Mouse (Mus musculus): ENCODE measurements around the gene Nlrp1b.

Nlrp1b gene

DNA sequence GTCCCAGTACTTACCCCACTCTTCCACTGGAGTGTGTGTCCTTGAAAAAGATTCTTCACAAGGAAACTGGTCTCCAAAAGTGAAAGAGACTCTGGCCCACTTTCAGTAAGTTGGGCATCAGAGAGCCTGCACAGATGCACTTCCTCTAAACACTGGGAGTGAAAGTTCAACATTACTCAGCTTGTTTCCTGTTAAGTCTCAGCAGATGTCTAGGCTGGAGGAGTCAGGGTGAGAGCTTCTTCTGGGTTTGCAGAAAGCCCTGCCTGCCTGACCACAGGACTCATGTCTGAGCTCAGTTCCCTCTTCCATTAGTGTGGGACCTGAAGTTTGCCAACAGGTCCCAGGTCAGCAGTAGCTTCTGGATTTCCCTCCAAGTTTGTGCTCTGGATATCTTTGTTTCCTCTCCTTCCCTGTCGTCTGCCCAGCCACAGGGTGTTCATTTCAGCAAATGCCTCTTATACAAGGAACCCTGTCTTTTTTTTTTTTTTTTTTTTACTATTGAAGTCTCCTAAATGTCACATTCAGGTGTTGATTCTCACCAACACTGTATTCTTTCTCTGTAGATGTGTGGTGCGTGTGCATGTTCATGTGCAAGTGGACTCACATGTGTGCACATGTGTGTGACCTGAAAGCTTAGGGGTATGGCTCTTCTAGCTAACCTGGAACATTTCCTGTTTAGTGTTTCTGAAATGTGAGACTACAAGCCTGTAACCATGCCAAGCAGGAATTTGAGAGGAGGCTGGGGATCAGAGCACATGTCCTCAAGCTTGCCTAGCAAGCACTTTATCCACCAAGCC, at the start of gene Nlrp1b:
TSS of gene Nlrp1b (minus strand) at position 50 of the 797 bp plus-strand sequence.
- DNase-seq (ENCODE audit: inconsistent ontology term) = no peak

DNA sequence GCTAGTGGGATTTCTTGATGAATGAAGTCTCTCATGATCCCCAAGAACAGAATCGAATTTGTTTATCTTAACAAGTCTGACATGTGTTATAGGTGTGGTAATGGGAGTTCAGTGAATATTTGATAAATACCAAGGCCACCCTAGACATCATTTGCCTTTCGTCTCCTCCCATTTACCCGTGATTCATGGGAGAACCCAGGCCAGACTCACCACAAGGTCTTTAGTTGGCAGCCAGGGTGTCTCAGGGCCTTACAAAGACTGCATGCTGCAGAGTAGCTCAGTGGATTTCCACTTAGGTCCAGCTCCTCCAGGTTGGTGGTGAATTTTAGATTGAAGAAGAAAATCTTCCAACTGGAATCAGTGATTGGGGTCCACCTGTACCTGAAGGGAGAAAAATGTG, 30.5 kb upstream of the Nlrp1b start:
- DNase-seq (ENCODE audit: inconsistent ontology term) = no peak

DNA sequence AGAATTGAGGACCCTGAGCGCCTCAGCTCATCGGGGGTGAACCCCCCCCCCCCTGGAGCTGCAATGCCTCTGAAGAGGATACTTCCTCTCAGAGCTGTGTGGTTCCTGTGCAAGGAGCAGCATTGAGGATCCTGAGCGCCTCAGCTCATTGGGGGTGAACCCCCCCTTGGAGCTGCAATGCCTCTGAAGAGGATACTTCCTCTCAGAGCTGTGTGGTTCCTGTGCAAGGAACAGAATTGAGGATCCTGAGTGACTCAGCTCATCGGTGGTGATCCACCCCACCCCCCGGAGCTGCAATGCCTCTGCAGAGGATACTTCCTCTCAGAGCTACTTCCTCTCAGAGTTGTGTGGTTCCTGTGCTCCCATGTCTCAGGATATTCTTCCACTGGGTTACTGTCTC, 20.8 kb upstream of the Nlrp1b start:
- peak; percentile 18 for DNase-seq (ENCODE audit: inconsistent ontology term)

DNA sequence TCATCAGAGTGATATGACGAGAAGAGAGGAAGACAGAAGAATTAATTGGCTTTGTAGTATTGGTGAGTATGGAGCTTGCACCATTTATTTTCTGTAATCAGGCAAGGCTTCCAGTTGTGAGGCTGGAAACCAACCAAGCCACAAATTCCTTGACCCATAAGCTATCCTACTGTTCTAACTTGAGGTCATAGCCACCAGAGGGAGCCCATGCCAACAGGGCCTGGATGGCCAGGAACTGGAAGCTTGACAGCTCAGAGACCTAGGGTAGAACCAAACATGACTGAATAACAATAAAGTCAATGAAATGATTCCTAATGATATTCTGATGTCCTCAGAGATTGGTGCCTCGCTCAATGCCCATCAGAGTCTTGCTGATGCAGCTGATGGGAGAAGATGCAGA, 5.9 kb downstream of the Nlrp1b start:
- peak; percentile 83 for DNase-seq (ENCODE audit: inconsistent ontology term)

DNA sequence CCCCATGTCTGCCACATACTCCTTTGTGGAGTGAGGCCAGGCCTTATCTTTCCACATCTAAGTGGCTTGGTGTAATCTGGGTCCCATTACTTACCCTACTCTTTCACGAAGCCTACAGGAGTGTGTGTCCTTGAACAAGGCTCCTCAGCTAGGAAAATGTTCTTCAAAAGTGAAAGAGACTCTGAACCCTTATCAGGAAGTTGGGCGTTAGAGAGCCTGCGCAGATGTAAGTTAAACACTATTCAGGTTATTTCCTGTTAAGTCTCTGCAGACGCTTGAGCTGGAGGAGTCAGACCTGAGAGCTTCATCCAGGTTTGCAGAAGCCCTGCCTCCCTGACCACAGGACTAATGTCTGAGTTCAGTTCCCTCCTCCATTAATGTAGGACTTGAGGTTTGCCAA, 27.8 kb downstream of the Nlrp1b start:
- no peak for DNase-seq (ENCODE audit: inconsistent ontology term)

DNA sequence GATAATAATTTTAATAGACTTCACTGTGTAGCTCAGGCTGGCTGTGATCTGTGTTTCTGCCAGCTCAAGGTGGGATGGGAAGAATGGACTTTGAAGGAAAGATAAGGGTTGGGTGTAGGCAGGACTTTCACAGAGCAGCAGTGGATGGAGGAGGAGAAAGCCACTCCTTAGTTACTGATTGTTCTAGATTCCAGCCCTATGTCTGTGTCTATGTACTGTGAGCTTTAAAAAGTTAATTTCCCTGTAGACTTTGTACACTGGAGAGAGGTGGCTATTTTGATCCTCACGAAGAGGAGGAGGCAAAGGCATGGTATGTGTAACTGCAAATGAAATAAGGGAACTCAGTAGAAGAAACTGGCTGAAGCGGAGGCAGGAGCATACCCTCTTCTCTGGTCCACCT, 31.2 kb downstream of the Nlrp1b start:
- DNase-seq (ENCODE audit: inconsistent ontology term) = no peak

DNA sequence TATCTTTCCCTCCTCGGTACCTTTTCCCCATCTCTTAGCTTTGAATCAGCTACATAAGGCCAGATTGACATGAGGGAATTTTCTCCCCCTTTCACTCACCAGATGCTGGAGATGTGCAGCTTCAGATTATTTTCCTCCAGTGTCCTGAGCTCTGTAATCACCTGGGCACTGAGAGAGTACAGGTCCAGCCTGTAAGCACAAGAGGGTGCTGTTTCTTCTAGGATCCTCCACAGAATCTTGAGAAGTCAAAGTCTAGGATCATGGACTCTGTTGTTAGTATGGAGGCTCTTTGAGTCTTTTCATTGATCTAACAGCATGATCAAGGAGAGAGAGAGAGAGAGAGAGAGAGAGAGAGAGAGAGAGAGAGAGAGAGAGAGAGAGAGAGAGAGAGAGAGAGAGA, 60.9 kb downstream of the Nlrp1b start:
- DNase-seq (ENCODE audit: inconsistent ontology term) = no peak

DNA sequence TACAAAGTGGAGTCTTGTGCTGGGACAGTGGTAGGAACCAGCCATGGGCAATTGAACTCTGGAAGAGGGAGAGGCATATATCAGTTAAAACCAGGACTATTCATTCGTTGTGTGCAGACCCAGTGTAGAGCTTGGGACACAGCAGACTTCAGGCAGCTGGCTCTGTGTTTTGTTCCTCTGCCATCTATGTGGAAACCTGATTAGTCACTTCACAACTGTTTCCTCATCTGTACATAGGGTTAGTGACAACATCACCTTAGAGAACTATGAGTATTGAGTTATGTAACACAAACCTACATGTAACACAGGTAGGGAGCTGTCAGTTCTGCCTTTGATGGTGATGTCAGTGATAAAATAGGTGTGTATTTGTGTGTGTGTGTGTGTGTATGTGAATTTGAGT, 66.4 kb downstream of the Nlrp1b start:
- DNase-seq (ENCODE audit: inconsistent ontology term) = no peak

DNA sequence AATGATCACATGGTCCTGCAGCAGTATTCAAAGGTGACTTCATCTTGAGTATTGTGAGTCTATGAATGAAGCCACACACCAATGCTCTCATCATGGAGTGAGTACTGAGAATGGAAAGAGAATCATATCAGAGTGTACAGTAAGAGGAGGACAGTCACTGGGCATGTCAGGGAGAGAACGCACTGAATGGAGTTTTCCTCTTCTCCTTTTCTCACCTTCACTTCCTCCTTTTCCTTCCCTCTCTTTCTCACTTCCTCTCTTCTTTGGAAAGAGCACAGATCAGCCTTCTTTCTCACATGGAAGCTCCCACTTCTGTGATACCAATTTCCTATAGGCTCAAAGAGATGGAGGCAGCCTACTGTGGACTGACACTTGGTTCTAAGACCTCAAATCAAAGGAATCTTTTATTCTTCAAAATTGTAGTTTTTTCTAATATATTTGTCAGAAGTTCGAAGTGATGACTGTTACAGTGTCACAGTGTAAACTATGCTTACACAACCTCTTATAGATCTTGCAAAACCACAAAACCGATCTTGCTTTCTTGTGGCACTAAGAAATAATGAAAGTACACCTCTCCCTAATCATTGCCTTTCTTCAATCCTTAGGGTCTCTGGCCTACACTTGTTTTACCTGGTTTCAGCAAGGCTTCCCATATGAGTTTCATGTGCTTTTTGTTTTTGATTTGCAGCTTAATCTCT, 70.9 kb downstream of the Nlrp1b start:
- no peak for DNase-seq (ENCODE audit: inconsistent ontology term)

DNA sequence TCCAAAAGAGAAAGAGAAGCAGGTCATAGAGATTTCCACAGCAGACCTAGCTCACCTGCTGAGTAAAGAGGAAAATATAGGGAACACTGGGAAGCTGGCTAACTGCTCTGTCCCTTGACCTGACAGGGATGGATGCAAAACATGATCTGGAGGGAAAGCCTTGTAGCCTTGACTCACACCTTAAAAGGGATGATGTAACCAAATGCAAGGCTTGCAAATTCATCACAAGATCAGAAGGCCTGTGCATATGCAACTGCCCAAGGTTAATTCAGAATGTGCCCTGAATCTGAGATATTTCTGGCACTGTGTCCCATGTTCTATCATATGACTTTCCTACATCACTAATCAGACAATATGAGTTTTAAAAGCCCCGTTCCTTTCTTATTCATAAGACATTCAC, 75.3 kb downstream of the Nlrp1b start:
- DNase-seq (ENCODE audit: inconsistent ontology term) = no peak

DNA sequence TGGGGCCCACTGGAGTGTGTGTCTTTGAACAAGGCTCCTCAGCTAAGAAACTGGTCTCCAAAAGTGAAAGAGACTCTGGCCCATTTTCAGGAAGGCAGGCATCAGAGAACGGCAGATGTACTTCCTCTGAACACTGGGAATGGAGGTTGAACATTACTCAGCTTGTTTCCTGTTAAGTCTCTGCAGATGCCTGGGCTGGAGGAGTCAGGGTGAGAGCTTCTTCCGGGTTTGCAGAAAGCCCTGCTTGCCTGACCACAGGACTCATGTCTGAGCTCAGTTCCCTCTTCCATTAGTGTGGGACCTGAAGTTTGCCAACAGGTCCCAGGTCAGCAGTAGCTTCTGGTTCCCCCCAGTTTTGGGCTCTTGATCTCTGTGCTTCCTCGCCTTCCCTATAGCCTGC, 85.9 kb downstream of the Nlrp1b start, which contains the start of gene Nlrp1a:
TSS of gene Nlrp1a (minus strand) at position 44 of the 400 bp plus-strand sequence.
- DNase-seq (ENCODE audit: inconsistent ontology term) = no peak

DNA sequence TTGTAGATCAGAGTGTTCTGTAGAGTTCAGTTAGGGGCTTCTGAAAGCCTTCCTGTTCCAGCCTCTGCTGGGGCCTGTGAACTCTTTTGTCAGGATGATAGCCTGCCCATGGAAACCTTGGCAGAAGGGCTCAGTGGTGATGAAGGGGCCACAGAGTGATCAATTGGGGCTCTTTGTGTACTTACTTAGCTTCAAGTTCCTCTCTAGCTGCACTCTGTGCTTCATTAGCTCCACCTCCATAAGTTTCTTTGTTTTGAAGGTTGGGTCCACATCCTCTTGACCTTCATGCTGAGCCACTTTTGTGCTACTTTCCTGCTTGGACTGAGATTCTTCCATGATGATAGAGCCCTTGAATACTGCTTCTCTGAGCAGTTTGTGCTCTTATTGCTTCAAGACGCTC, 88.5 kb downstream of the Nlrp1b start:
- DNase-seq (ENCODE audit: inconsistent ontology term) = no peak

DNA sequence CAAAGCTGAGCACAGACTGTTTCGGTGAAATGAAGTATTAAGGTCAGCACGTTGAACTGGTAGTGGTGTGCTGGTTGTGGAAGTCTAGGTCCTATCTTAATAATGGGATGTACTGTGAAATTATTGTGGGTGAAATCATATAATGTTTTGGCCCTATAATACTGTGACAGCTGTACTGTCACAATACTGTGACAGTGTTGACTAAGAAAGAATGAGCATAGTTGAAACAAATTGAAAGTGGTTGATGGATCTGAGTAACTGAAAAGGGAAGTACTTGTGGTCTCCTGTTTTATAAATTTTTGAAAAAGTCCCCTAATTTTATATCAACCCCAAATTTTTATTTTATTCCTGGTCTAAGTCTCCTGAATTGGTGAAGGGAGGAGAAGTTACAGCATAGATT, 123.4 kb downstream of the Nlrp1b start:
- DNase-seq (ENCODE audit: inconsistent ontology term) = no peak

DNA sequence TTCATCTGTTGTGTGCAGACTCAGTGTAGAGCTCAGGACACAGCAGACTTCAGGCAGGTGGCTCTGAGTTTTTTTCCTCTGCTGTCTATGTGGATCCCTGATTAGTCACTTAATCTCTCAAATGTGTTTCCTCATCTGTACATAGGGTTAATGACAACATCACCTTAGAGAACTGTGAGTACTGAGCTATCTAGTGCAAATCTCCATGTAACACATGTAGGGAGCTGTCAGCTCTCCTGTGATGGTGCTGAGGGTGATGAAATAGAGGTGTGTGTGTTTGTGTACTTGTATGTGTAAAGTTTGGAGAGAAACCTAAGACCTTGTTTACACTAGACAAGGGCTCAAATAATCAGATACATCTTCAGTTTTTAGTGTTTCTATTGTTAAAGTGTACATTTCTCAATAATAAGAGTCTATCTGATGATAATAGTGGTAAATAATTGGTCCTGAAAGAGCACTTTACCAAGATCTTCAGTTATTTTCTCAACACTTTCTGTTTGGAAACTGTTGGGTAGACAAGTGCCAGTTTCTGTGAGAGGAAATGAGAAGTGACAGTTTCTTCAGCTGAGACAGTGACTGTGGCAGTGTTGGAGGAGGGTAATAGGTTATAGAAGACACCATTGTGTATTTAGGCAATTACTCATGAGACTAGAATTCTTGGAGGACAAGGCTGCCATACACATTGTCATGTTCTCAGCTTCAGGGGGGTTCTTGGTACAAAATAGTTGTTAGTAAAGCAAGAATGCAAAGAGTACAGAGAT, 124.1 kb downstream of the Nlrp1b start:
- DNase-seq (ENCODE audit: inconsistent ontology term) = peak; percentile 63

DNA sequence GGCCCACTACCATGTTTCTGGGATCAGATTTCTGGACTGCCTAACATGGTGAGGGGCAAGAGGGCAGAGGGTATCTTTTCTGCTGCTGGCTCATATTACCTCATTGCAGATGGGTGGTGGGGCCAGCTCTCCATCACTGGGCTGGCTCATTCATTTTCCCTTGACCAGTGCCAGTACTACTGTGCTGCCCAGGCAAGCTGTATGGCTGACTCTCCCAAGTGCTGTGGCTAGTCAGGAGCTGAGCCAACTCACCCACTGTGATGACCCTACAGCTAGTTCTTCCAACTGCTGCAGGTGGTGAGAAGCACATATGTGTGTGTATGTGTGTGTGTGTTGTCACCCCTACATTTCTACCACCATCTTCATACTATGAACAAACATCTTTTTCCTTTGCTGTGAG, 126.6 kb downstream of the Nlrp1b start:
- no peak for DNase-seq (ENCODE audit: inconsistent ontology term)
